Mouse (Mus musculus): ENCODE measurements at regions not wholly inside any gene's neighbourhood (a gene's known extent, or its start where the extent isn't known, plus 50 kb on each side); places are given as distances from the start of the nearest gene placed in this dataset.
"Not testable (repeated sequence)": the region's sequence is repeated elsewhere in the genome, so short reads cannot be mapped to it uniquely, and the experiment has no call there.

GRCm38 (mm10) chr12:18207941-18208340, 306.4 kb upstream of the 5730507C01Rik start:
- DNase-seq, result peak; percentile 33

GRCm38 (mm10) chr12:18216432-18216926, 297.8 kb upstream of the 5730507C01Rik start:
- not testable (repeated sequence) for DNase-seq

DNA sequence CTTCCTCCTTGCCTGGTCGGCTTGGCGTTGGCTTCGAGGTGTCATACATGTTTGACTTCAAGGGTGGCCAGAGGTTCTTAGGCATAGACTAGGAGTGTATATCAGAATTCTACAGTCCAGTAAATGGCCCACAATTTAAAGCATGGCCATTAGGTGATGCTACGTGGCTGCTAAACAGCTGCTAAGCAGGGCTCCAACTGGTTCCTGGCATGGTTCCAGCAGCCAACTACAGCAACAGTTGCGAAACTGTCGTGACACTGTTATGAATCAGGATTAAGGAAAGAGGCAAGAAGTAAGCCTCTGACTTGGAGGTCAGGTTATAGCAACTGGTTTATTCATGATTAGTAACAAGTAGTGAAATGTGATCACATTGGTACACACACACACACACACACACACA, 289.8 kb upstream of the 5730507C01Rik start:
- DNase-seq, result no peak

DNA sequence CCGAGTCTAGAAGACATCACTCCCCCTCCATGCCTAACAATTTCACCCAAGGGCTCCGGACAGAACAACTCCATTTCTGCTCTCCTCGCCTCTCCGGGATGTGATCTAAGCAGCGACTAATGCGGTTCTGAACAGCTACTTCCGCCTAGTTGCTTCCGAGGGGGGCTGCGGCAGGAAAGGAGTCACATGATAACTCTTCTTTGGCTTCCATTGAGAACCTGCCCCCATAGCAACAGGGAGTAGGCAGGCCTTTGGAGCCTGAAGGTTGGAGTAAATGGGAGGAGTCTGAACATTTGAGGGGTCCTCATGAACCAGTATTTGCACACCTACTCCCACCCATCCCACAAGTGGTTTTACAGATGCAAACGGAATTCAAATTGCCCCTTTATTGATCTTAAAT, 287.6 kb upstream of the 5730507C01Rik start:
- DNase-seq, result no peak

- DNase-seq, result not testable (repeated sequence)
Measured at GRCm38 (mm10) chr12:18231896-18232295, 282.4 kb upstream of the 5730507C01Rik start.

- not testable (repeated sequence) for DNase-seq
Measured at GRCm38 (mm10) chr12:18236330-18236729, 278.0 kb upstream of the 5730507C01Rik start.

- no peak for DNase-seq
Measured at GRCm38 (mm10) chr12:18237549-18237948, 276.8 kb upstream of the 5730507C01Rik start.
